Mouse (Mus musculus) hindbrain, embryonic 16.5 days (tissue): ENCODE data around the gene Ryr2. TPM values are rescaled to one million over a fixed set of nuclear protein-coding genes. Genes with fewer than 3 reads are reported as not detected.
A peak's percentile ranks its signal among the peaks of the same experiment; 100 is the strongest.

Source experiments
- ATAC-seq: fragments of 200-750 bp; cut with Nextera tagmentation; 2 replicates; pipeline ENCODE4 v1.8.0; 2017; ENCODE audit warnings: moderate TSS enrichment, moderate library complexity
- H3K27ac ChIP-seq: fragments of 300-500 bp; sonication (generic); 2 replicates; pipeline ENCODE4 v1.5.1; 2014; ENCODE audit warnings: low read depth, mild to moderate bottlenecking, control low read depth, low read length, moderate library complexity
- H3K27me3 ChIP-seq: fragments of 300-500 bp; sonication (generic); replicated peaks from 2 replicates; pipeline ENCODE4 v1.6.1; 2014; ENCODE audit warnings: low read length; ENCODE audit not compliant: control insufficient read depth, insufficient read depth
- H3K36me3 ChIP-seq: fragments of 300-500 bp; sonication (generic); 2 replicates; pipeline ENCODE4 v1.6.1; 2014; ENCODE audit warnings: mild to moderate bottlenecking, low read length, moderate library complexity, mixed read lengths; ENCODE audit not compliant: control insufficient read depth, insufficient read depth
- H3K4me1 ChIP-seq: fragments of 300-500 bp; sonication (generic); 2 replicates; pipeline ENCODE4 v1.6.1; 2014; ENCODE audit warnings: low read depth, low read length; ENCODE audit not compliant: control insufficient read depth, insufficient read depth
- H3K4me2 ChIP-seq: fragments of 300-500 bp; sonication (generic); 2 replicates; pipeline ENCODE4 v1.6.1; 2014; ENCODE audit warnings: mild to moderate bottlenecking, low read length, control low read depth, moderate library complexity
- H3K4me3 ChIP-seq: fragments of 300-500 bp; sonication (generic); 2 replicates; pipeline ENCODE4 v1.5.1; 2014; ENCODE audit warnings: mild to moderate bottlenecking, low read length, control low read depth, moderate library complexity
- H3K9ac ChIP-seq: fragments of 300-500 bp; sonication (generic); 2 replicates; pipeline ENCODE4 v1.6.1; 2014; ENCODE audit warnings: low read depth, mild to moderate bottlenecking, control low read depth, low read length, moderate library complexity
- H3K9me3 ChIP-seq: fragments of 300-500 bp; sonication (generic); 2 replicates; pipeline ENCODE4 v1.6.1; 2014; ENCODE audit warnings: mild to moderate bottlenecking, low read length, moderate library complexity; ENCODE audit not compliant: control insufficient read depth
- WGBS: fragments of 180-500 bp; shearing (Covaris S2); extraction: QIAGEN DNeasy Blood & Tissue Kit; methylation state at CpG from one replicate; pipeline ENCODE4 v1.1.7; 2014; 5-methylcytosine and 5-hydroxymethylcytosine counted together
- polyA plus RNA-seq: library from polyadenylated mRNA; unstranded; fragments of >200 nt; fragmentation: Nextera tagmentation; extraction: Ambion mirVana; gene quantifications from 2 replicates; pipeline ENCODE4 v1.2.1, GENCODE M21; 2015

Gene Ryr2
- polyA plus RNA-seq, 1 experiment from 2014 or later = 5.0 TPM

GRCm38 (mm10) chr13:11924732-11925131 lies 182.0 kb downstream of the Ryr2 start:
- Histone ChIP-seq H3K9ac (no peak overlapping the region), H3K27ac (no peak overlapping the region), H3K27me3 (no peaks in the 10 kb centered on the region), H3K4me3 (no peak overlapping the region), H3K9me3 (no peaks in the 10 kb centered on the region), H3K4me1 (no peaks in the 10 kb centered on the region), H3K4me2 (no peak overlapping the region), H3K36me3 (no peaks in the 10 kb centered on the region)
- WGBS = 71% methylated on average over 3 of the region's 3 CpGs
- peak; percentile 66; the same call in 1 of the 2 replicates for ATAC-seq

GRCm38 (mm10) chr13:11920495-11920894 lies 186.2 kb downstream of the Ryr2 start:
- Histone ChIP-seq H3K4me2 (no peak overlapping the region), H3K4me1 (no peaks in the 10 kb centered on the region), H3K27me3 (no peaks in the 10 kb centered on the region), H3K36me3 (no peaks in the 10 kb centered on the region), H3K4me3 (no peak overlapping the region), H3K27ac (no peak overlapping the region), H3K9me3 (no peaks in the 10 kb centered on the region), H3K9ac (no peak overlapping the region)
- 69% methylated on average over 1 of the region's 1 CpGs for WGBS
- ATAC-seq = peak; percentile 76; the same call in 1 of the 2 replicates

GRCm38 (mm10) chr13:11919448-11919847 lies 187.3 kb downstream of the Ryr2 start:
- Histone ChIP-seq H3K27me3 (no peaks in the 10 kb centered on the region), H3K36me3 (no peaks in the 10 kb centered on the region), H3K9ac (no peak overlapping the region), H3K4me1 (no peaks in the 10 kb centered on the region), H3K27ac (no peak overlapping the region), H3K4me3 (no peak overlapping the region), H3K9me3 (no peaks in the 10 kb centered on the region), H3K4me2 (no peak overlapping the region)
- ATAC-seq = no peak
- 96% methylated on average over 6 of the region's 6 CpGs for WGBS

- Histone ChIP-seq H3K27me3 (no peaks in the 10 kb centered on the region), H3K4me2 (no peak overlapping the region), H3K27ac (no peak overlapping the region), H3K4me1 (no peaks in the 10 kb centered on the region), H3K36me3 (no peaks in the 10 kb centered on the region), H3K9me3 (no peaks in the 10 kb centered on the region), H3K4me3 (no peak overlapping the region), H3K9ac (no peak overlapping the region)
- no peak for ATAC-seq
- 95% methylated on average over 2 of the region's 2 CpGs for WGBS
Observed at GRCm38 (mm10) chr13:11915619-11916018, 191.1 kb downstream of the Ryr2 start.

GRCm38 (mm10) chr13:11914682-11915081 lies 192.1 kb downstream of the Ryr2 start:
- ATAC-seq = no peak
- H3K27ac ChIP-seq = no peak overlapping the region
- H3K4me1 ChIP-seq = no peaks in the 10 kb centered on the region
- H3K4me2 ChIP-seq = no peak overlapping the region
- H3K27me3 ChIP-seq = no peaks in the 10 kb centered on the region
- no peaks in the 10 kb centered on the region for H3K9me3 ChIP-seq
- no peaks in the 10 kb centered on the region for H3K36me3 ChIP-seq
- H3K4me3 ChIP-seq = no peak overlapping the region
- WGBS = 90% methylated on average over 3 of the region's 3 CpGs
- H3K9ac ChIP-seq = no peak overlapping the region

- no peaks in the 10 kb centered on the region for H3K36me3 ChIP-seq
- no peak overlapping the region for H3K4me2 ChIP-seq
- H3K4me3 ChIP-seq = no peak overlapping the region
- H3K27me3 ChIP-seq = no peaks in the 10 kb centered on the region
- no peaks in the 10 kb centered on the region for H3K4me1 ChIP-seq
- ATAC-seq = no peak
- no peak overlapping the region for H3K9ac ChIP-seq
- 54% methylated on average over 2 of the region's 2 CpGs for WGBS
- no peak overlapping the region for H3K27ac ChIP-seq
- no peaks in the 10 kb centered on the region for H3K9me3 ChIP-seq
Observed at GRCm38 (mm10) chr13:11912208-11912607, 194.5 kb downstream of the Ryr2 start.

- Histone ChIP-seq H3K4me2 (no peak overlapping the region), H3K4me3 (no peak overlapping the region), H3K9me3 (no peaks in the 10 kb centered on the region), H3K27ac (no peak overlapping the region), H3K36me3 (no peaks in the 10 kb centered on the region), H3K4me1 (peaks cover 3% of the 10 kb centered on the region; the same call in 1 of the 2 replicates), H3K27me3 (no peaks in the 10 kb centered on the region), H3K9ac (no peak overlapping the region)
- no peak for ATAC-seq
- 87% methylated on average over 4 of the region's 4 CpGs for WGBS
Observed at GRCm38 (mm10) chr13:11908123-11908522, 198.6 kb downstream of the Ryr2 start.

GRCm38 (mm10) chr13:11905126-11905525 lies 201.6 kb downstream of the Ryr2 start:
- no peak overlapping the region for H3K9ac ChIP-seq
- H3K27ac ChIP-seq = no peak overlapping the region
- no peaks in the 10 kb centered on the region for H3K36me3 ChIP-seq
- ATAC-seq = no peak
- peaks cover 3% of the 10 kb centered on the region; the same call in 1 of the 2 replicates for H3K4me1 ChIP-seq
- no peaks in the 10 kb centered on the region for H3K9me3 ChIP-seq
- H3K27me3 ChIP-seq = no peaks in the 10 kb centered on the region
- H3K4me2 ChIP-seq = no peak overlapping the region
- no peak overlapping the region for H3K4me3 ChIP-seq
- WGBS = 63% methylated on average over 2 of the region's 2 CpGs

- Histone ChIP-seq H3K4me1 (peaks cover 3% of the 10 kb centered on the region; the same call in 1 of the 2 replicates), H3K9me3 (no peaks in the 10 kb centered on the region), H3K36me3 (no peaks in the 10 kb centered on the region), H3K4me3 (no peak overlapping the region), H3K27me3 (no peaks in the 10 kb centered on the region), H3K4me2 (peak overlapping the region; percentile 37), H3K27ac (no peak overlapping the region), H3K9ac (peak overlapping the region; percentile 11; the same call in 1 of the 2 replicates)
- ATAC-seq = no peak
- WGBS = 25% methylated on average over 9 of the region's 9 CpGs
Observed at GRCm38 (mm10) chr13:11903272-11903671, 203.5 kb downstream of the Ryr2 start.

GRCm38 (mm10) chr13:11902856-11903255 lies 203.9 kb downstream of the Ryr2 start:
- WGBS = 21% methylated on average over 6 of the region's 6 CpGs
- Histone ChIP-seq H3K27ac (no peak overlapping the region), H3K4me3 (no peak overlapping the region), H3K4me1 (peaks cover 3% of the 10 kb centered on the region; the same call in 1 of the 2 replicates), H3K9me3 (no peaks in the 10 kb centered on the region), H3K9ac (no peak overlapping the region), H3K4me2 (peak overlapping the region; percentile 37), H3K36me3 (no peaks in the 10 kb centered on the region), H3K27me3 (no peaks in the 10 kb centered on the region)
- ATAC-seq = no peak
